ENCODE assay signal across 15 mouse cellular contexts in genomic region chr14:57095855-57096254, GRCm38 (mm10). TPM values are rescaled to one million over a fixed set of nuclear protein-coding genes. Genes with fewer than 3 reads are reported as not detected.
"Had no signal": no experiment of that assay in that cellular context is flagged by ENCODE, and none has a peak within 500 bp of the region (broad histone marks: within the 10 kb centered on the region; RNA-seq: fewer than 3 reads in every experiment).

No protein-coding gene starts in this region.

- DNase-seq: kidney, adult 9 months; kidney, postnatal 4 days; retina, postnatal 1 day; thymus, postnatal 4 days had no signal

- H3K36me3 ChIP-seq: limb, embryonic 12.5 days; lung, embryonic 15.5 days; midbrain, embryonic 10.5 days; midbrain, embryonic 15.5 days; neural tube, embryonic 13.5 days had no signal

- H3K4me2 ChIP-seq: limb, embryonic 12.5 days; lung, embryonic 15.5 days; midbrain, embryonic 15.5 days; neural tube, embryonic 13.5 days had no signal

- ATAC-seq: intestine, postnatal 0 days; midbrain, embryonic 15.5 days had no signal

- H3K4me3 ChIP-seq: layer of hippocampus, adult 2 months; limb, embryonic 12.5 days; lung, embryonic 15.5 days; midbrain, embryonic 10.5 days; midbrain, embryonic 15.5 days; neural tube, embryonic 13.5 days had no signal

- H3K27me3 ChIP-seq: midbrain, embryonic 15.5 days; neural tube, embryonic 13.5 days had no signal

- H3K9ac ChIP-seq: limb, embryonic 12.5 days; lung, embryonic 15.5 days; midbrain, embryonic 15.5 days; neural tube, embryonic 13.5 days had no signal

- H3K4me1 ChIP-seq: lung, embryonic 15.5 days; midbrain, embryonic 10.5 days; midbrain, embryonic 15.5 days had no signal

- H3K9me3 ChIP-seq: limb, embryonic 12.5 days; lung, embryonic 15.5 days; midbrain, embryonic 10.5 days; midbrain, embryonic 15.5 days; neural tube, embryonic 13.5 days had no signal

- H3K27ac ChIP-seq: kidney, postnatal 0 days; layer of hippocampus, adult 2 months; limb, embryonic 12.5 days; lung, embryonic 15.5 days; midbrain, embryonic 10.5 days; midbrain, embryonic 15.5 days; neural tube, embryonic 13.5 days had no signal

RNA-seq across cellular contexts. Expression of gene Gm4491, which starts 19.8 kb away (rescaled TPM):
- total RNA-seq: liver, adult 2 months had no signal
- polyA plus RNA-seq: kidney, postnatal 0 days; limb, embryonic 12.5 days; liver, adult 2 months; lung, embryonic 15.5 days; midbrain, embryonic 10.5 days; midbrain, embryonic 15.5 days; neural tube, embryonic 13.5 days; spleen, adult 2 months; stomach, embryonic 16.5 days had no signal

RNA-seq across cellular contexts. Expression of gene Gjb6, which starts 37.6 kb away (rescaled TPM):
- total RNA-seq: liver, adult 2 months had no signal
- polyA plus RNA-seq: liver, adult 2 months; spleen, adult 2 months had no signal

RNA-seq across cellular contexts. Expression of gene Gja3, which starts 38.0 kb away (rescaled TPM):
- total RNA-seq: liver, adult 2 months had no signal
- polyA plus RNA-seq: liver, adult 2 months; midbrain, embryonic 10.5 days; spleen, adult 2 months had no signal
